Mouse (Mus musculus) hindlimb bud, embryonic 11.5 days (tissue): ENCODE measurements around the gene H2-DMa.
A peak's percentile ranks its signal among the peaks of the same experiment; 100 is the strongest.

ENCODE experiments used
- DNase-seq: peaks from one replicate; pipeline ENCODE4 v3.0.0-alpha.2; 2012; ENCODE audit warnings: low read depth, low spot score; ENCODE audit errors: extremely low spot score

Gene H2-DMa

GRCm38 (mm10) chr17:34119249-34120179 lies at the start of gene H2-DMa:
TSS of gene H2-DMa (plus strand) at chr17:34119541.
- DNase-seq = peak; percentile 95

GRCm38 (mm10) chr17:34072091-34072490 lies 47.2 kb upstream of the H2-DMa start:
- no peak for DNase-seq

GRCm38 (mm10) chr17:34075271-34075670 lies 44.1 kb upstream of the H2-DMa start:
- peak; percentile 46 for DNase-seq

- peak; percentile 70 for DNase-seq
These were observed 41.8 kb upstream of the H2-DMa start for GRCm38 (mm10) chr17:34077549-34077948.

- DNase-seq = no peak
These were observed 41.2 kb upstream of the H2-DMa start for GRCm38 (mm10) chr17:34078148-34078547.

GRCm38 (mm10) chr17:34079002-34079401 lies 40.3 kb upstream of the H2-DMa start:
- DNase-seq = no peak

GRCm38 (mm10) chr17:34079621-34080020 lies 39.7 kb upstream of the H2-DMa start:
- no peak for DNase-seq

GRCm38 (mm10) chr17:34083104-34083503 lies 36.2 kb upstream of the H2-DMa start:
- DNase-seq = no peak

- DNase-seq = no peak
These were observed 32.0 kb upstream of the H2-DMa start for GRCm38 (mm10) chr17:34087386-34087785.

GRCm38 (mm10) chr17:34088124-34088523 lies 31.2 kb upstream of the H2-DMa start:
- no peak for DNase-seq

GRCm38 (mm10) chr17:34090923-34091322 lies 28.4 kb upstream of the H2-DMa start:
- no peak for DNase-seq

GRCm38 (mm10) chr17:34092197-34092875 lies 27.0 kb upstream of the H2-DMa start, which contains the start of gene H2-Oa:
TSS of gene H2-Oa (plus strand) at chr17:34092340.
- DNase-seq = no peak

- no peak for DNase-seq
These were observed 26.0 kb upstream of the H2-DMa start for GRCm38 (mm10) chr17:34093199-34093874.

GRCm38 (mm10) chr17:34094283-34095035 lies 24.9 kb upstream of the H2-DMa start:
- DNase-seq = no peak

GRCm38 (mm10) chr17:34096497-34097010 lies 22.8 kb upstream of the H2-DMa start:
- no peak for DNase-seq

- DNase-seq = no peak
These were observed 22.1 kb upstream of the H2-DMa start for GRCm38 (mm10) chr17:34097272-34097671.

GRCm38 (mm10) chr17:34098709-34099479 lies 20.4 kb upstream of the H2-DMa start:
- no peak for DNase-seq

GRCm38 (mm10) chr17:34099531-34099930 lies 19.8 kb upstream of the H2-DMa start:
- DNase-seq = no peak

GRCm38 (mm10) chr17:34101185-34101584 lies 18.2 kb upstream of the H2-DMa start:
- DNase-seq = no peak

GRCm38 (mm10) chr17:34101604-34102032 lies 17.7 kb upstream of the H2-DMa start:
- DNase-seq = no peak
